Mouse (Mus musculus): ENCODE data around the gene Vmn1r191. TPM values are rescaled to one million over a fixed set of nuclear protein-coding genes. Genes with fewer than 3 reads are reported as not detected.
"Not testable (repeated sequence)": the region's sequence is repeated elsewhere in the genome, so short reads cannot be mapped to it uniquely, and the experiment has no call there.

The Vmn1r191 gene
- polyA plus RNA-seq (2016; fragmentation: Nextera tagmentation; extraction: Ambion mirVana), result not detected in 2 replicates

GRCm38 (mm10) chr13:22183869-22184268 is at the start of gene Vmn1r191:
Vmn1r191 (minus strand) TSS chr13:22183969.
- Histone ChIP-seq H3K4me2 (replicated peaks) (no peak within 1 kb of the TSS), H3K9me3 (replicated peaks) (no peaks in the 10 kb centered on the region), H3K9ac (no peak within 1 kb of the TSS), H3K27ac (no peak within 1 kb of the TSS), H3K4me3 (no peak within 1 kb of the TSS), H3K27me3 (no peaks in the 10 kb centered on the region), H3K36me3 (no peaks in the 10 kb centered on the region), H3K4me1 (no peaks in the 10 kb centered on the region)
- ATAC-seq (ENCODE audit: low FRiP score), result no peak
- 57% methylated on average over 1 of the region's 1 CpGs for WGBS

GRCm38 (mm10) chr13:22223060-22223459 is 39.3 kb upstream of the Vmn1r191 start, which contains the start of gene Vmn1r193:
Vmn1r193 (minus strand) TSS chr13:22223160.
- 83% methylated on average over 1 of the region's 1 CpGs for WGBS

GRCm38 (mm10) chr13:22192756-22193155 is 9.0 kb upstream of the Vmn1r191 start:
- not testable (repeated sequence) for H3K36me3 ChIP-seq; H3K9ac ChIP-seq; H3K27ac ChIP-seq; H3K4me2 ChIP-seq (replicated peaks); H3K4me3 ChIP-seq; H3K4me1 ChIP-seq; H3K27me3 ChIP-seq; H3K9me3 ChIP-seq (replicated peaks); ATAC-seq (ENCODE audit: low FRiP score)
- 71% methylated on average over 3 of the region's 3 CpGs for WGBS

More at GRCm38 (mm10) chr13:22223060-22223459, 39.3 kb upstream of the Vmn1r191 start, which contains the start of gene Vmn1r193:
- H3K36me3 ChIP-seq; H3K4me2 ChIP-seq (replicated peaks); ATAC-seq (ENCODE audit: low FRiP score); H3K4me1 ChIP-seq; H3K9ac ChIP-seq; H3K9me3 ChIP-seq (replicated peaks); H3K27ac ChIP-seq; H3K4me3 ChIP-seq; H3K27me3 ChIP-seq: not testable (repeated sequence)

GRCm38 (mm10) chr13:22191041-22191440 is 7.3 kb upstream of the Vmn1r191 start, which contains the start of gene Vmn1r192:
Vmn1r192 (minus strand) TSS chr13:22191141.
- Histone ChIP-seq H3K4me3 (no peak within 1 kb of the TSS), H3K4me1 (no peaks in the 10 kb centered on the region), H3K4me2 (replicated peaks) (no peak within 1 kb of the TSS), H3K9me3 (replicated peaks) (no peaks in the 10 kb centered on the region), H3K36me3 (no peaks in the 10 kb centered on the region), H3K9ac (no peak within 1 kb of the TSS), H3K27ac (no peak within 1 kb of the TSS), H3K27me3 (no peaks in the 10 kb centered on the region)
- no peak for ATAC-seq (ENCODE audit: low FRiP score)

GRCm38 (mm10) chr13:22190385-22190784 is 6.6 kb upstream of the Vmn1r191 start:
- WGBS, result 72% methylated on average over 2 of the region's 2 CpGs
- Histone ChIP-seq H3K4me3 (no peak overlapping the region), H3K4me1 (no peaks in the 10 kb centered on the region)

GRCm38 (mm10) chr13:22189313-22189712 is 5.5 kb upstream of the Vmn1r191 start:
- Histone ChIP-seq H3K27ac (no peak overlapping the region), H3K9ac (no peak overlapping the region), H3K4me1 (no peaks in the 10 kb centered on the region), H3K4me3 (no peak overlapping the region), H3K4me2 (replicated peaks) (no peak overlapping the region), H3K27me3 (no peaks in the 10 kb centered on the region), H3K9me3 (replicated peaks) (no peaks in the 10 kb centered on the region), H3K36me3 (no peaks in the 10 kb centered on the region)
- 94% methylated on average over 2 of the region's 2 CpGs for WGBS
- ATAC-seq (ENCODE audit: low FRiP score), result no peak

More at GRCm38 (mm10) chr13:22190385-22190784, 6.6 kb upstream of the Vmn1r191 start:
- H3K9me3 ChIP-seq (replicated peaks), result no peaks in the 10 kb centered on the region
- no peak overlapping the region for H3K4me2 ChIP-seq (replicated peaks)
- H3K9ac ChIP-seq, result no peak overlapping the region
- no peaks in the 10 kb centered on the region for H3K27me3 ChIP-seq
- no peak for ATAC-seq (ENCODE audit: low FRiP score)
- H3K36me3 ChIP-seq, result no peaks in the 10 kb centered on the region
- H3K27ac ChIP-seq, result no peak overlapping the region

- ATAC-seq (ENCODE audit: low FRiP score), result no peak
- peaks cover 7% of the 10 kb centered on the region for H3K9me3 ChIP-seq (replicated peaks)
- H3K27me3 ChIP-seq, result no peaks in the 10 kb centered on the region
- H3K4me2 ChIP-seq (replicated peaks), result no peak overlapping the region
- H3K36me3 ChIP-seq, result no peaks in the 10 kb centered on the region
- no peak overlapping the region for H3K4me3 ChIP-seq
- no peak overlapping the region for H3K27ac ChIP-seq
- 96% methylated on average over 10 of the region's 15 CpGs for WGBS
- H3K9ac ChIP-seq, result no peak overlapping the region
- no peaks in the 10 kb centered on the region for H3K4me1 ChIP-seq
These were observed 15.4 kb downstream of the Vmn1r191 start for GRCm38 (mm10) chr13:22168416-22168815.

- not testable (repeated sequence) for H3K4me2 ChIP-seq (replicated peaks); H3K9me3 ChIP-seq (replicated peaks); H3K36me3 ChIP-seq; H3K27ac ChIP-seq; H3K4me1 ChIP-seq; H3K27me3 ChIP-seq; H3K9ac ChIP-seq; H3K4me3 ChIP-seq; ATAC-seq (ENCODE audit: low FRiP score)
- WGBS, result 81% methylated on average over 5 of the region's 5 CpGs
These were observed 47.1 kb downstream of the Vmn1r191 start for GRCm38 (mm10) chr13:22136495-22137293.

Small RNA genes within 50 kb of the gene (microRNA-seq; reads per million reads assigned to microRNA genes)
- not detected for gene Gm23282
- gene Gm25084, result not detected

Other genes starting within 250 kb of the Vmn1r191 start
- 19.1 and 20.5 TPM in 2 replicates for gene Zfp184, start 238.9 kb downstream of the Vmn1r191 start, polyA plus RNA-seq (2016; fragmentation: Nextera tagmentation; extraction: Ambion mirVana)
- 0.14 TPM in 1 of 2 replicates, not detected in the other for gene Pom121l2, start 202.8 kb downstream of the Vmn1r191 start, polyA plus RNA-seq (2016; fragmentation: Nextera tagmentation; extraction: Ambion mirVana)
- 0.23 and 0.48 TPM in 2 replicates for gene Prss16, start 174.2 kb downstream of the Vmn1r191 start, polyA plus RNA-seq (2016; fragmentation: Nextera tagmentation; extraction: Ambion mirVana)
- gene Hist1h2ah, start 148.4 kb downstream of the Vmn1r191 start, polyA plus RNA-seq (2016; fragmentation: Nextera tagmentation; extraction: Ambion mirVana), result 17.9 TPM in 1 of 2 replicates, not detected in the other
- gene Hist1h2bk, start 148.1 kb downstream of the Vmn1r191 start, polyA plus RNA-seq (2016; fragmentation: Nextera tagmentation; extraction: Ambion mirVana), result 5.5 and 9.1 TPM in 2 replicates
- gene Hist1h4i, start 142.6 kb downstream of the Vmn1r191 start, polyA plus RNA-seq (2016; fragmentation: Nextera tagmentation; extraction: Ambion mirVana), result 18.2 and 20.9 TPM in 2 replicates
- 52.7 and 56.3 TPM in 2 replicates for gene Hist1h2ag, start 141.0 kb downstream of the Vmn1r191 start, polyA plus RNA-seq (2016; fragmentation: Nextera tagmentation; extraction: Ambion mirVana)
- gene Hist1h2bj, start 140.8 kb downstream of the Vmn1r191 start, polyA plus RNA-seq (2016; fragmentation: Nextera tagmentation; extraction: Ambion mirVana), result 7.2 and 11.9 TPM in 2 replicates
- not detected in 2 replicates for gene Vmn1r188, start 99.5 kb downstream of the Vmn1r191 start, polyA plus RNA-seq (2016; fragmentation: Nextera tagmentation; extraction: Ambion mirVana)
- not detected in 2 replicates for gene Vmn1r189, start 78.1 kb downstream of the Vmn1r191 start, polyA plus RNA-seq (2016; fragmentation: Nextera tagmentation; extraction: Ambion mirVana)
- gene Vmn1r192, start 7.2 kb upstream of the Vmn1r191 start, polyA plus RNA-seq (2016; fragmentation: Nextera tagmentation; extraction: Ambion mirVana), result not detected in 2 replicates
- gene Vmn1r193, start 39.2 kb upstream of the Vmn1r191 start, polyA plus RNA-seq (2016; fragmentation: Nextera tagmentation; extraction: Ambion mirVana), result not detected in 2 replicates
- gene Vmn1r194, start 60.2 kb upstream of the Vmn1r191 start, polyA plus RNA-seq (2016; fragmentation: Nextera tagmentation; extraction: Ambion mirVana), result not detected in 2 replicates
- gene Vmn1r195, start 86.6 kb upstream of the Vmn1r191 start, polyA plus RNA-seq (2016; fragmentation: Nextera tagmentation; extraction: Ambion mirVana), result not detected in 2 replicates
- gene Vmn1r196, start 106.0 kb upstream of the Vmn1r191 start, polyA plus RNA-seq (2016; fragmentation: Nextera tagmentation; extraction: Ambion mirVana), result not detected in 2 replicates
- not detected in 2 replicates for gene Vmn1r197, start 140.6 kb upstream of the Vmn1r191 start, polyA plus RNA-seq (2016; fragmentation: Nextera tagmentation; extraction: Ambion mirVana)
- gene Vmn1r198, start 166.4 kb upstream of the Vmn1r191 start, polyA plus RNA-seq (2016; fragmentation: Nextera tagmentation; extraction: Ambion mirVana), result not detected in 2 replicates
- gene Vmn1r199, start 195.8 kb upstream of the Vmn1r191 start, polyA plus RNA-seq (2016; fragmentation: Nextera tagmentation; extraction: Ambion mirVana), result not detected in 2 replicates
- gene Vmn1r200, start 206.4 kb upstream of the Vmn1r191 start, polyA plus RNA-seq (2016; fragmentation: Nextera tagmentation; extraction: Ambion mirVana), result not detected in 2 replicates

Measured in hindbrain, embryonic 12.5 days (tissue).